Mouse (Mus musculus) layer of hippocampus, adult 2 months (tissue): Measurements from ENCODE around the gene Ccr10. TPM values are rescaled to one million over a fixed set of nuclear protein-coding genes. Genes with fewer than 3 reads are reported as not detected.
A peak's percentile ranks its signal among the peaks of the same experiment; 100 is the strongest.
"Not testable (repeated sequence)": the region's sequence is repeated elsewhere in the genome, so short reads cannot be mapped to it uniquely, and the experiment has no call there.

Experiments used
- DNase-seq, 2 experiments: peaks; one replicate each; pipeline ENCODE4 v3.0.0; 2022; ENCODE audit warnings: low spot score in 2 of 2
- H3K27ac ChIP-seq: fragments of 200-600 bp; 2 replicates; pipeline ENCODE4 v1.8.1; 2022
- H3K4me3 ChIP-seq: fragments of 200-600 bp; 2 replicates; pipeline ENCODE4 v1.8.1; 2022; ENCODE audit warnings: mild to moderate bottlenecking
- CTCF ChIP-seq: fragments of 200-600 bp; conservative IDR thresholded peaks from 2 replicates; pipeline ENCODE4 v1.8.1; 2022; ENCODE audit warnings: antibody characterized with exemption, mild to moderate bottlenecking, moderate library complexity
- microRNA-seq, 2 experiments: library from miRNA; unstranded; fragments of <30 nt; microRNA quantifications; one replicate each; pipeline ENCODE4 v1.2.0; 2021
- total RNA-seq, 2 experiments: library from RNA; stranded (reverse); gene quantifications; 2 replicates each; pipeline ENCODE4 v1.2.3; 2021

Ccr10 gene
- total RNA-seq, 2 experiments from 2014 or later: not detected

DNA sequence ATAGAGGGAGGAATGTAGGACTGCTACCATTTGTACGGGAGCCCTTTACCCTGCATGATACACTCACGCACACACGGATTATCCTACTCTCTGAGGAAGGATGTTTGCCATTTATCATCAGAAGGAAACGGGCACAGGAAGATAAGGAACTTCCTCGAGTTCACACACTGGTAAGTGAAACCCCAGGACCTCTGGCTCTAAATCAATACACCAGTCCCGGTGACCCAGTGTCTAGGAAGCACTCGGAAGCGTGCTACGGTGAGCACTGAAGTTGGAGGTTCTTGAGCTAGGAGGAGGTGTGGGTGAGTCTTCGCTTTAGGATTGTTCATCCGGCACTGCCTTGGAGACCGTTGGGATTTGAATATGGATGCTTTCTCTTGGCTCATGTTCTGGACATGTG is 42.2 kb downstream of the Ccr10 start:
- TF ChIP-seq CTCF: no peak

DNA sequence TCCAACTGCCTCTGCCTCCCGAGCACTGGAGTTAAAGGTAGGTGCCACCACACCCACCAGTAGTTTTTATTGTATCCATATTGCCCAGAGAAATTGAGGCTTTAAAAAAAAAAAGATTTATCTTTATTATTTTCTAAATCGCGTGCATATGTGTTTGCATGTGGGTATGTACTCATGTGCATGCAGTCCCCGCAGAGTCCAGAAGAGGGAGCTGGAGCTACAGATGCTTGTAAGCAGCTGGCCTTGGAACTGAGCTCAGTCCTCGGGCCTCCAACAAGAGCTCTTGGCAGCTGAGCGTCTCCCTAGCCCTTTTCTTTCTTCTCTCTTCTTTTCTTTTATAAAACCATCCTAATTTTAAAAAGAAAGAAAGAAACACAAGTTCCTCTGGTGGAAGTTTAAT is 43.5 kb downstream of the Ccr10 start:
- peak overlapping the region; percentile 65; the same call in 1 of the 2 replicates for H3K27ac ChIP-seq
- no peak for DNase-seq
- peak; percentile 68 for TF ChIP-seq CTCF
- H3K4me3 ChIP-seq: no peak overlapping the region

More for the DNA sequence above, 42.2 kb downstream of the Ccr10 start:
- no peak for DNase-seq
- no peak overlapping the region for H3K4me3 ChIP-seq
- H3K27ac ChIP-seq: no peak overlapping the region

GRCm38 (mm10) chr11:101131187-101131586 is 44.1 kb downstream of the Ccr10 start:
- TF ChIP-seq CTCF: no peak
- peak overlapping the region; percentile 65; the same call in 1 of the 2 replicates for H3K27ac ChIP-seq
- DNase-seq: no peak
- no peak overlapping the region for H3K4me3 ChIP-seq

DNA sequence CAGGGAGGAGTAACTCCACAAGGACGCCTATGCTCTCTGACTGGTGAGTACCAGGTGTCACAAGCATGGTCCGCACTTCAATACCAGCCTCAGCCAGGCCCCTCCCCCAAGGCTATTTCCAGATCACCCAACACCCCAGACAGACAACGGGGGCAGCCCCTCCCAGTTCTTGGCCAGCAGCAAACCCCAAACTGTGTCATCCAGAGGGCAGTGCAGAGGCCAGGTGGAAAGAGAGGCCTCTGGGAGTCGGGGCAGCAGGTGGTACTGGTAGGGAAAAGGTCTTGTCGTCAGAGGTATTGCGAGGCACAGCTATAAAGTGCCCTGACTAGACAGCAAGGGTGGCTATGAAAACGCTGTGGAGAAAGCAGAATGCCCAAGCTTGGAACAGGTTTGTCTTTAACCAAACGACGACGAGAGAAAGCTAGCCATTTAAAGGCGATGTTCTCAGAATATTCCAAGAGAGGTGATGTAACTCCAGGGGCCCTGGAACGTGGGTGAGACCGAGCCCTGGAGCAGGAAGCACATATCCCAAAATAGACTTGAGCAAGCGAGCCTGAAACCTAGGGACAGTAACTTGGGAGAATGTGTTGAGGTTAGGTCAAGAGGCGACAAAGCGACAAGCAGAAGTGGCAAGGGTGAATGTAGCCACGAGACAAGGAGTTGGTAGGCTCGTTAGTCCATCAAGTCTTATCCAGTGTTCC is 45.0 kb downstream of the Ccr10 start:
- peak overlapping the region; percentile 65; the same call in 1 of the 2 replicates for H3K27ac ChIP-seq
- DNase-seq: no peak
- no peak for TF ChIP-seq CTCF
- H3K4me3 ChIP-seq: no peak overlapping the region

GRCm38 (mm10) chr11:101128996-101129577 is 46.2 kb downstream of the Ccr10 start:
- no peak for TF ChIP-seq CTCF
- no peak overlapping the region for H3K27ac ChIP-seq
- no peak overlapping the region for H3K4me3 ChIP-seq
- no peak for DNase-seq

DNA sequence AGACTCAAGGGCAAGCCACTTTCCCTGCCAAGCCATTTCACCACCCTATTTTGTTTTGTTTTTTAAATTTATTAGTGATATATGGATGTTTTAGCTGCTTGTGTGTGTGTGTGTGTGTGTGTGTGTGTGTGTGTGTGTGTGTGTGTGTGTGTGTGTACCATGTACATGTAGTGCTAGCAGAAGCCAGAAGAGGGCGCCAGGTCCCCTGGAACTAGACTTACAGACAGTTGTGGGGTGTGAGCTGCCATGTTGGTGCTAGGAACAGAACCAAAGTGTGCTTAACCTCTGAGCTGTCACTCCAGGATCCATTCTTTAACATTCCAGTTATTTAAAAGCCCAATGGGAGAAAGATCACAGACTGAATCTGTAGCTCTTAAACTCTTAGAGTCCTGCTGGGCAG is 48.2 kb downstream of the Ccr10 start:
- no peak for DNase-seq
- Histone ChIP-seq H3K27ac (no peak overlapping the region), H3K4me3 (no peak overlapping the region)
- TF ChIP-seq CTCF: peak; percentile 47

- H3K27ac ChIP-seq, H3K4me3 ChIP-seq, DNase-seq: not testable (repeated sequence)
Measured at GRCm38 (mm10) chr11:101125008-101125407, 50.2 kb downstream of the Ccr10 start.

DNA sequence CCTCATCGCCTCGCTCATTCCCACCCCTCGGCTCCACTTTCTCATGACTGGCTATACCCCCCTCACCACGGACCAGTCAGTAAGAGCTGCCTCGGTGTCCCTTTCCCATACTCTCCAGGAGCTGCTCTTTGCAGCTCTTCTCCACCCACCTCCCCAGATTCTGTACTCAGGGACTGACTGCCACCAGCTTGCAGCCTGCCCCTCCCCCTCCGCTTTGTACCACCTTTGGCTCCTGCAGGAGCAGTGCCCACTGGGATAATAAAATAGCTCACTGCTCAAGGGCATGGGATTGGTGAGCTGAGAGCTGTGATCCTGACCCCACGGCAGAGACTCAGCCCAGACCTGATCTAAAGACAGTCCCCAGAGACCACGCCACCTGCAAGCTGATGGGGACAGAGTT is 50.7 kb downstream of the Ccr10 start:
- DNase-seq, H3K27ac ChIP-seq, H3K4me3 ChIP-seq: not testable (repeated sequence)

Small RNAs within 50 kb of the gene (microRNA-seq; reads per million reads assigned to microRNA genes)
- 0 reads per million in 2 experiments for gene Gm27626

Other genes with a start within 250 kb of the Ccr10 start
- gene Stat3, start 235.9 kb downstream of the Ccr10 start, total RNA-seq: 10 to 100 TPM; 39.5 to 42.3 TPM
- gene Cavin1, start 204.6 kb downstream of the Ccr10 start, total RNA-seq: 10 to 100 TPM; 14.3 to 16.3 TPM
- 100 to 1,000 TPM; 457 to 476 TPM for gene Atp6v0a1, start 166.0 kb downstream of the Ccr10 start, total RNA-seq
- gene Naglu, start 105.4 kb downstream of the Ccr10 start, total RNA-seq: 1 to 10 TPM; 8.7 to 9.6 TPM
- under 1 TPM; 0.71 to 0.92 TPM for gene Hsd17b1, start 97.0 kb downstream of the Ccr10 start, total RNA-seq
- gene Coasy, start 92.9 kb downstream of the Ccr10 start, total RNA-seq: 10 to 100 TPM; 24.9 to 25.8 TPM
- gene Mlx, start 88.2 kb downstream of the Ccr10 start, total RNA-seq: 10 to 100 TPM; 40.0 to 41.1 TPM
- 1 to 10 TPM; 4.4 to 4.7 TPM for gene Psmc3ip, start 80.0 kb downstream of the Ccr10 start, total RNA-seq
- 10 to 100 TPM; 55.0 to 56.6 TPM for gene Retreg3, start 55.5 kb downstream of the Ccr10 start, total RNA-seq
- gene Tubg1, start 55.5 kb downstream of the Ccr10 start, total RNA-seq: 10 to 100 TPM; 41.7 to 42.6 TPM
- 10 to 100 TPM; 40.2 to 44.5 TPM for gene Tubg2, start 19.5 kb downstream of the Ccr10 start, total RNA-seq
- gene Cntnap1, start 4.9 kb downstream of the Ccr10 start, total RNA-seq: 100 to 1,000 TPM; 169 to 171 TPM
- gene Plekhh3, start 4.1 kb downstream of the Ccr10 start, total RNA-seq: 10 to 100 TPM; 14.5 to 15.4 TPM
- gene Ezh1, start 51.0 kb upstream of the Ccr10 start, total RNA-seq: 10 to 100 TPM; 73.6 to 81.8 TPM
- gene Ramp2, start 70.6 kb upstream of the Ccr10 start, total RNA-seq: 10 to 100 TPM; 62.2 to 68.0 TPM
- 10 to 100 TPM; 68.8 to 69.4 TPM for gene Vps25, start 78.3 kb upstream of the Ccr10 start, total RNA-seq
- gene Wnk4, start 85.1 kb upstream of the Ccr10 start, total RNA-seq: 10 to 100 TPM; 11.3 to 11.4 TPM
- gene Cntd1, start 103.6 kb upstream of the Ccr10 start, total RNA-seq: under 1 TPM; 0.29 to 0.56 TPM
- 100 to 1,000 TPM in 1 of 2 experiments, 10 to 100 TPM in 1; 95.5 to 108 TPM for gene Coa3, start 103.7 kb upstream of the Ccr10 start, total RNA-seq
- 100 to 1,000 TPM; 219 to 223 TPM for gene Becn1, start 126.8 kb upstream of the Ccr10 start, total RNA-seq
- gene Psme3, start 140.8 kb upstream of the Ccr10 start, total RNA-seq: 100 to 1,000 TPM; 121 TPM
- 1 to 10 TPM; 6.8 to 7.5 TPM for gene Aoc2, start 149.6 kb upstream of the Ccr10 start, total RNA-seq
- gene Aoc3, start 155.2 kb upstream of the Ccr10 start, total RNA-seq: under 1 TPM; 0.64 to 0.74 TPM
- gene G6pc, start 192.1 kb upstream of the Ccr10 start, total RNA-seq: not detected
- gene Aarsd1, start 242.2 kb upstream of the Ccr10 start, total RNA-seq: 10 to 100 TPM; 47.2 to 51.2 TPM
- gene Gm27029, start 249.4 kb upstream of the Ccr10 start, total RNA-seq: 1 to 10 TPM; 6.7 to 7.4 TPM
- gene Rundc1, start 249.6 kb upstream of the Ccr10 start, total RNA-seq: 10 to 100 TPM; 31.9 to 33.5 TPM
- gene Ptges3l, start 249.9 kb upstream of the Ccr10 start, total RNA-seq: 1 to 10 TPM in 1 of 2 experiments, under 1 TPM in 1; 0.71 to 2.0 TPM